Mouse (Mus musculus) brain, embryonic 14.5 days (tissue): ENCODE results near the gene Smpd1.

Experiments
- CTCF ChIP-seq: fragments of 200-500 bp; IDR thresholded peaks from 2 replicates; pipeline ENCODE4 v1.5.1; 2012; ENCODE audit warnings: inconsistent platforms, mild to moderate bottlenecking, moderate library complexity, borderline replicate concordance; ENCODE audit not compliant: insufficient read depth, insufficient read length; ENCODE audit errors: extremely low read depth
- POLR2A ChIP-seq: fragments of 200-500 bp; IDR thresholded peaks from 2 replicates; pipeline ENCODE4 v1.6.1; 2012; ENCODE audit warnings: mild to moderate bottlenecking, inconsistent platforms, borderline replicate concordance; ENCODE audit not compliant: poor library complexity, insufficient read depth, insufficient read length, severe bottlenecking; ENCODE audit errors: extremely low read depth

GRCm38 (mm10) chr7:105580627-105581089, 26.5 kb downstream of the Smpd1 start:
- TF ChIP-seq POLR2A (no peak), CTCF (no peak)
